Mouse (Mus musculus) olfactory bulb, adult 2 months (tissue): ENCODE measurements around the gene Ankrd27.

Experiments
- CTCF ChIP-seq: fragments of 200-500 bp; IDR thresholded peaks from 2 replicates; pipeline ENCODE4 v1.5.1; 2012; ENCODE audit warnings: low read depth, mild to moderate bottlenecking, low read length, moderate library complexity; ENCODE audit not compliant: insufficient read depth
- POLR2A ChIP-seq: fragments of 200-500 bp; IDR thresholded peaks from 2 replicates; pipeline ENCODE4 v1.6.1; 2012; ENCODE audit warnings: mild to moderate bottlenecking, low read depth, low read length, moderate library complexity; ENCODE audit not compliant: insufficient read depth

DNA sequence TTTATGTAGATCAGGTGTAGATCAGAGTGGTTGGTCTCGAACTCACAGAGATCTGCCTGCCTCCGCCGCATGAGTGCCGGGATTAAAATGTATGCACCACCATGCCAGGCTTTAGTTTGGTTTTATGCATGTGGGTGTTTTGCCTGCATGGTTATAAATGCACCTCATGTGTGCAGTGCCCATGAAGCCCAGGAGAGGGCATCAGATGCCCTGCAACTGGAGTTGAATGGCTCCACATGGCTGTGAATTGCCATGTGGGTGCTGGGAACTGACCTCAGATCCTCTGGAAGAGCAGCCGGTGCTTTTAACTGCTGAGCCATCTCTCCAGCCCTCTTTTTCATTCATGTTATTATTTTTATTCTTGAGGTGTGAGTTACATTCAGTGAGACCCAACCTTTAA lies 40.0 kb downstream of the Ankrd27 start:
- TF ChIP-seq CTCF (no peak), POLR2A (no peak)
